Mouse (Mus musculus): Measurements from ENCODE around the gene Deup1. TPM values are rescaled to one million over a fixed set of nuclear protein-coding genes. Genes with fewer than 3 reads are reported as not detected.
"Not testable (repeated sequence)": the region's sequence is repeated elsewhere in the genome, so short reads cannot be mapped to it uniquely, and the experiment has no call there.

Gene Deup1
- polyA plus RNA-seq, 1 experiment from 2014 or later, result 0.64 TPM

GRCm38 (mm10) chr9:15585956-15586355 is 41.8 kb downstream of the Deup1 start:
- Histone ChIP-seq H3K27ac (no peak overlapping the region), H3K4me3 (replicated peaks) (no peak overlapping the region), H3K4me1 (no peaks in the 10 kb centered on the region), H3K4me2 (no peak overlapping the region), H3K9ac (no peak overlapping the region), H3K9me3 (replicated peaks) (no peaks in the 10 kb centered on the region), H3K27me3 (no peaks in the 10 kb centered on the region), H3K36me3 (no peaks in the 10 kb centered on the region)
- WGBS, result 90% methylated on average over 1 of the region's 1 CpGs
- ATAC-seq (replicated peaks; ENCODE audit: low FRiP score), result no peak

DNA sequence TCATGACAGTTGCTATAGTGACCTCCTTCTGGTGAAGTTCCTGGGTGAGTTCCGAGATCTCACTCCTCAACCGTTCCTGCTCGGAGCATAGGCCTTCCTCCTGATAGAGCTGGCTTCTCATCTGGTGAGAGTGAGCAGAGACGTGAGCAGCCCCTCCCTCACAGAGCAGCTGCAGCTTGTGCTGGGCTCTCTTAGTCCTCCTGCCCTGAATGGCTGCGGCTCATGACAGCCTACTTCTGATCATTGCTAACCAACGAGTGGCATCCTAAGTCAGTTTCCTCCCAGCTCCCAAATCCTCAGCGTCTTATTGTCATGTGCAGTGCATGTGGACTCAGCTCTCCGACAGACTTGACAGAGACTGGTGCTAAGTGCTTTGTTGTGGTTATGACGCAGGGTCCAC is 43.5 kb downstream of the Deup1 start:
- no peaks in the 10 kb centered on the region for H3K27me3 ChIP-seq
- no peak overlapping the region for H3K4me2 ChIP-seq
- H3K4me1 ChIP-seq, result no peaks in the 10 kb centered on the region
- H3K9me3 ChIP-seq (replicated peaks), result no peaks in the 10 kb centered on the region
- no peak overlapping the region for H3K27ac ChIP-seq
- no peaks in the 10 kb centered on the region for H3K36me3 ChIP-seq
- no peak for ATAC-seq (replicated peaks; ENCODE audit: low FRiP score)
- no peak overlapping the region for H3K9ac ChIP-seq
- no peak overlapping the region for H3K4me3 ChIP-seq (replicated peaks)
- 83% methylated on average over 9 of the region's 9 CpGs for WGBS

GRCm38 (mm10) chr9:15582026-15582425 is 45.7 kb downstream of the Deup1 start:
- Histone ChIP-seq H3K4me2 (no peak overlapping the region), H3K9ac (no peak overlapping the region), H3K9me3 (replicated peaks) (no peaks in the 10 kb centered on the region), H3K36me3 (no peaks in the 10 kb centered on the region), H3K27ac (no peak overlapping the region), H3K27me3 (no peaks in the 10 kb centered on the region), H3K4me1 (no peaks in the 10 kb centered on the region), H3K4me3 (replicated peaks) (no peak overlapping the region)
- ATAC-seq (replicated peaks; ENCODE audit: low FRiP score), result no peak
- 79% methylated on average over 5 of the region's 5 CpGs for WGBS

DNA sequence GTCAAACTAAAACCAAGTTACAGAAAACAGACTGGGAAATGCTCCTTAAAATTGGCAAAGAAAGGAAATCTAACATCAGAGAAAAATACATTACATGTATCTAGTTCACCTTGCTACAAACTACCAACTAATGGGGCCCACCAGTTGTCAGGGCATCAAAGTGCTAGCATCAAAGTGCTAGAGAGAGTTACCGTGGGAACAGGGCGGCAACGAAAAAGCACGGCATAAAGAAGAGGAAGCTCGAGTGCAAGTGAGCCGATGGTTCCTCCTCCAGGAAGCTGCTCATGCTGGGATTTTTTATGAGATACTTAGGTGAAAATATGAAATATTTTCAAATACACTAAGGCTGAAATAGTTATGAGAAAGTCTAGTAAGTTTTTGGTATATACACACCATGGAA is 47.6 kb downstream of the Deup1 start:
- H3K36me3 ChIP-seq, result no peaks in the 10 kb centered on the region
- H3K4me3 ChIP-seq (replicated peaks), result no peak overlapping the region
- no peak overlapping the region for H3K9ac ChIP-seq
- H3K27me3 ChIP-seq, result no peaks in the 10 kb centered on the region
- WGBS, result 41% methylated on average over 6 of the region's 6 CpGs
- no peak overlapping the region for H3K27ac ChIP-seq
- ATAC-seq (replicated peaks; ENCODE audit: low FRiP score), result no peak
- no peaks in the 10 kb centered on the region for H3K4me1 ChIP-seq
- H3K9me3 ChIP-seq (replicated peaks), result no peaks in the 10 kb centered on the region
- no peak overlapping the region for H3K4me2 ChIP-seq

- no peaks in the 10 kb centered on the region for H3K27me3 ChIP-seq
- H3K4me3 ChIP-seq (replicated peaks), result no peak overlapping the region
- H3K9me3 ChIP-seq (replicated peaks), result no peaks in the 10 kb centered on the region
- no peaks in the 10 kb centered on the region for H3K36me3 ChIP-seq
- WGBS, result 74% methylated on average over 9 of the region's 9 CpGs
- no peak overlapping the region for H3K9ac ChIP-seq
- no peak overlapping the region for H3K27ac ChIP-seq
- H3K4me1 ChIP-seq, result no peaks in the 10 kb centered on the region
- ATAC-seq (replicated peaks; ENCODE audit: low FRiP score), result no peak
- H3K4me2 ChIP-seq, result no peak overlapping the region
Observed at GRCm38 (mm10) chr9:15578946-15579345, 48.8 kb downstream of the Deup1 start.

GRCm38 (mm10) chr9:15578427-15578826 is 49.3 kb downstream of the Deup1 start:
- peak; percentile 71 for ATAC-seq (replicated peaks; ENCODE audit: low FRiP score)
- no peaks in the 10 kb centered on the region for H3K27me3 ChIP-seq
- H3K9ac ChIP-seq, result no peak overlapping the region

GRCm38 (mm10) chr9:15574750-15575454 is 52.8 kb downstream of the Deup1 start:
- no peak for ATAC-seq (replicated peaks; ENCODE audit: low FRiP score)
- no peaks in the 10 kb centered on the region for H3K4me1 ChIP-seq
- H3K27me3 ChIP-seq, result no peaks in the 10 kb centered on the region
- H3K4me2 ChIP-seq, result no peak overlapping the region
- H3K9ac ChIP-seq, result no peak overlapping the region
- no peaks in the 10 kb centered on the region for H3K9me3 ChIP-seq (replicated peaks)
- WGBS, result 74% methylated on average over 13 of the region's 13 CpGs
- no peak overlapping the region for H3K4me3 ChIP-seq (replicated peaks)
- H3K36me3 ChIP-seq, result no peaks in the 10 kb centered on the region
- H3K27ac ChIP-seq, result no peak overlapping the region

More at GRCm38 (mm10) chr9:15578427-15578826, 49.3 kb downstream of the Deup1 start:
- Histone ChIP-seq H3K4me2 (no peak overlapping the region), H3K9me3 (replicated peaks) (no peaks in the 10 kb centered on the region), H3K4me1 (no peaks in the 10 kb centered on the region), H3K36me3 (no peaks in the 10 kb centered on the region), H3K4me3 (replicated peaks) (no peak overlapping the region), H3K27ac (no peak overlapping the region)
- 17% methylated on average over 1 of the region's 1 CpGs for WGBS

GRCm38 (mm10) chr9:15562353-15562752 is 65.4 kb downstream of the Deup1 start:
- Histone ChIP-seq H3K27ac (no peak overlapping the region), H3K4me2 (no peak overlapping the region), H3K27me3 (no peaks in the 10 kb centered on the region), H3K4me3 (replicated peaks) (no peak overlapping the region), H3K4me1 (no peaks in the 10 kb centered on the region), H3K36me3 (no peaks in the 10 kb centered on the region), H3K9me3 (replicated peaks) (no peaks in the 10 kb centered on the region), H3K9ac (no peak overlapping the region)
- ATAC-seq (replicated peaks; ENCODE audit: low FRiP score), result no peak
- 81% methylated on average over 7 of the region's 7 CpGs for WGBS

DNA sequence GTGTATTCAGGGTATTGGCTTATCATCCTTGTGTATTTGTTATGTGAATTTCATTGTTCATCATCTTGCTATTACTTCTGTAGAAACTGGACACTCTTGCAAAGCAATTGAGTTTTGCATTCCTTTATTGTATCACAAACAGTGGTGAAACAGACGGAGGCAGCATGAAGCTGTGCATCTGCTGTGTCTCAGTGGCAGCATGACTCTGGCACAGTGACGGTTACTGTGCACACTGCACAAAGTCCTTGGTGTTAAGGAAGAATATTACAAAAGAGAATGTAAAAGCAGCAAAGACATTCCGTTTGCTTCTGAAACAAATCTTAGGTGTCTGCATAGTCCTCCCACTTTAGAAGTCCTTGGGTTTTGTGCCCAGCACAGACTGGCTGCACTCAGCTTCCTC is 67.3 kb downstream of the Deup1 start:
- no peak overlapping the region for H3K27ac ChIP-seq
- 75% methylated on average over 3 of the region's 3 CpGs for WGBS
- H3K9ac ChIP-seq, result no peak overlapping the region

DNA sequence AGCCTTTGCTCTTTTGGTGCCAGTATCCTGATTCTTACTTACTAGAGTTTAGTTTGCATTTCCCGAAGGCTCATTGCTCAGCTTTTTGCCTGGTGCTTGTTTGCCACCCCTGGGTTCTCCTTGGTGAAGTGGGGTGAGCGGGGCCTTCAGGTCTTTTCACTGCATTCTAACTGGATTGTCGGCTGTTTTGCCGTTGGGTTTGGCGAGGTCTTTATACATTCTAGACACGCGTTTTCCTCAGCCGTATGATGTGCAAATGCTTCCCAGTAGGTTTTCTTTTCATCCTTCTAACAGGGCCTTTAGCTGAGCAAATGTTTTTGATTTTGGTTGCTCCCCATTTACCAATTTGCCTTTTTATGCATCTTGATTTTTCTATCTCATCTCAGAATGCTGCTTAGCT is 74.4 kb downstream of the Deup1 start:
- ATAC-seq (replicated peaks; ENCODE audit: low FRiP score), result no peak
- Histone ChIP-seq H3K36me3 (0 out of 2 replicates have a peak, but pooled peaks cover 4% of the 10 kb centered on the region), H3K4me1 (no peaks in the 10 kb centered on the region), H3K27me3 (no peaks in the 10 kb centered on the region), H3K9me3 (replicated peaks) (no peaks in the 10 kb centered on the region), H3K27ac (no peak overlapping the region), H3K9ac (no peak overlapping the region), H3K4me2 (no peak overlapping the region), H3K4me3 (replicated peaks) (no peak overlapping the region)
- 87% methylated on average over 8 of the region's 8 CpGs for WGBS

More for the DNA sequence above, 67.3 kb downstream of the Deup1 start:
- Histone ChIP-seq H3K27me3 (no peaks in the 10 kb centered on the region), H3K4me2 (no peak overlapping the region), H3K36me3 (no peaks in the 10 kb centered on the region), H3K9me3 (replicated peaks) (no peaks in the 10 kb centered on the region), H3K4me3 (replicated peaks) (no peak overlapping the region), H3K4me1 (no peaks in the 10 kb centered on the region)
- ATAC-seq (replicated peaks; ENCODE audit: low FRiP score), result no peak

- Histone ChIP-seq H3K27me3 (no peaks in the 10 kb centered on the region), H3K27ac (no peak overlapping the region), H3K4me1 (no peaks in the 10 kb centered on the region), H3K36me3 (0 out of 2 replicates have a peak, but pooled peaks cover 4% of the 10 kb centered on the region), H3K4me2 (no peak overlapping the region), H3K9me3 (replicated peaks) (no peaks in the 10 kb centered on the region), H3K9ac (no peak overlapping the region), H3K4me3 (replicated peaks) (no peak overlapping the region)
- 81% methylated on average over 15 of the region's 15 CpGs for WGBS
- ATAC-seq (replicated peaks; ENCODE audit: low FRiP score), result no peak
Observed at GRCm38 (mm10) chr9:15551933-15552851, 75.5 kb downstream of the Deup1 start.

DNA sequence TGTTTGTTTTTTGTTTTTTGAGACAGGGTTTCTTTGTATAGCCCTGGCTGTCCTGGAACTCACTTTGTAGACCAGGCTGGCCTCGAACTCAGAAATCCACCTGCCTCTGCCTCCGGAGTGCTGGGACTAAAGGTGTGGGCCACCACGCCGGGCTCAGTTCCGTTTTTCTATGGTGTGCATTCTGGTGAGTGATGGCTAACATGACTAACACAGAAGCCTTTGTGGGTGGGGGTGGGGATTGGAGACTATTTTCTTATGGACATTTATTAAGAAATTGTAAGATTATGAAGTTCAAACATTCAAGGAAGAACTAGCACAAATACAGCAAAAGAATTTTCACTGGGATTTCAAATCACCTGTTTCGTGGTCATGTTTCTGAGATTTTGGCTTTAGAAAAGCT is 76.7 kb downstream of the Deup1 start:
- H3K9ac ChIP-seq; H3K36me3 ChIP-seq; H3K4me3 ChIP-seq (replicated peaks); H3K4me2 ChIP-seq; ATAC-seq (replicated peaks; ENCODE audit: low FRiP score); H3K9me3 ChIP-seq (replicated peaks); H3K4me1 ChIP-seq; H3K27ac ChIP-seq; H3K27me3 ChIP-seq: not testable (repeated sequence)
- 91% methylated on average over 6 of the region's 6 CpGs for WGBS
